Mouse (Mus musculus): Measurements from ENCODE around the gene Chd2.

- no peak for TF ChIP-seq CTCF (IDR thresholded peaks at IDR 0.05)
- no peak for TF ChIP-seq POLR2A (IDR thresholded peaks at IDR 0.05; ENCODE audit: insufficient read depth, low read depth, low read length)
- TF ChIP-seq EP300 (IDR thresholded peaks at IDR 0.05; ENCODE audit: insufficient read depth, low read depth, low read length): no peak
Observed at GRCm38 (mm10) chr7:73521277-73522193, 20.1 kb downstream of the Chd2 start.

Data from heart, adult 2 months (tissue).